ENCODE assay signal across 9 mouse cellular contexts in the genomic region with DNA sequence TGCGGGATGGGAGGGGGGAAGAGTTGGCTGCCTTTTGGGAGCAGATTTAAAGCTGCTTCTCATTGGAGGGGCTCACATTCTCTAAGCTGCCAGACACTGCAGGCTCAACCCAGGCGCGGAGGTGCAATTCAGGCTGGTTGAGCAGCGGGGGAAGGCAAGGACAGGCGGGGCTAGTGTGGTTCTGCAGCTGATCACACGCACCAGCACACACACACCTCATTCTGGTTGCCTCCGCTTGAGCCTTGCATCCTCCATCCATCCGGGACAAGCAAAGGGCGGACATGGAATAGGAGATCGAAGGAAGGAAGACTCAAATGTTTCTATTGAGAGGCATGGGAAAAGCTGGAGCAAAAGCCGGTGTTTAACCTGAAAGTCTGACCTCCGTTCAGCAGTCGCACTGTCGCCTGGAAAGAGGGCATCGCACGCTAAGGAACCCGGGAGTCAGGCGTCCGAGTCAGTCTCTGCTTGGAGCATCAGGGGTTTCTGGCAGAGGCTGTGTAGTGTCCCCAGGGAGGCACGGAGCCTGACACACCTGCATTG. TPM values are rescaled to one million over a fixed set of nuclear protein-coding genes. Genes with fewer than 3 reads are reported as not detected.
DNase-seq lines count a peak whose midpoint lies in the region; ATAC-seq lines count a peak whose summit lies in the region.
"Had no signal": no experiment of that assay in that cellular context is flagged by ENCODE, and none has a peak within 500 bp of the region (broad histone marks: within the 10 kb centered on the region; RNA-seq: fewer than 3 reads in every experiment).

A gene (plus strand): TSS at position 250 of the 540 bp plus-strand sequence.

- H3K36me3 ChIP-seq in forebrain, embryonic 15.5 days, result no peaks in the 10 kb centered on the region
- H3K36me3 ChIP-seq in hindbrain, embryonic 11.5 days (ENCODE audit: control insufficient read depth, insufficient read depth, low read length), result no peaks in the 10 kb centered on the region

- peak; percentile 40 for DNase-seq in testis, postnatal 10 days (ENCODE audit: low spot score)
- no peak for DNase-seq in testis, postnatal 14 days (ENCODE audit: low spot score)
- peak; percentile 56 for DNase-seq in hindbrain, embryonic 11.5 days (ENCODE audit: low spot score)
- peak; percentile 77 to 90 for DNase-seq in left cerebral cortex, postnatal 25 days (ENCODE audit: low spot score in 2 of 2)
- DNase-seq in retina, postnatal 1 day, result peak; percentile 72
- no peak for DNase-seq in kidney, postnatal 14 days

- H3K9ac ChIP-seq in forebrain, embryonic 15.5 days (replicated peaks), result peak within 1 kb of the TSS; percentile 67
- H3K9ac ChIP-seq in hindbrain, embryonic 11.5 days (ENCODE audit: low read depth, low read length), result peak within 1 kb of the TSS; percentile 50; the same call in 1 of the 2 replicates
- H3K9ac ChIP-seq: liver, embryonic 14.5 days had no signal

- peak; percentile 87 for ATAC-seq in forebrain, embryonic 15.5 days (replicated peaks)
- peak; percentile 66 for ATAC-seq in hindbrain, embryonic 11.5 days (ENCODE audit: low FRiP score)
- no peak for ATAC-seq in monocyte, adult 5-6 weeks (replicated peaks; ENCODE audit: insufficient number of reproducible peaks, low FRiP score, low TSS enrichment, poor library complexity, severe bottlenecking)

- H3K4me3 ChIP-seq in forebrain, embryonic 15.5 days, result peak within 1 kb of the TSS; percentile 53
- H3K4me3 ChIP-seq in hindbrain, embryonic 11.5 days (ENCODE audit: low read depth, low read length), result peak within 1 kb of the TSS; percentile 44

- no peaks in the 10 kb centered on the region for H3K27me3 ChIP-seq in forebrain, embryonic 15.5 days
- peaks cover 7% of the 10 kb centered on the region; the same call in 1 of the 2 replicates for H3K27me3 ChIP-seq in hindbrain, embryonic 11.5 days (ENCODE audit: control insufficient read depth, insufficient read depth, low read length)

- intact Hi-C loops in left cerebral cortex, postnatal 25 days (cut with DNase I), result loop anchor here (5.0 kb wide), 2 partner anchors 102 to 348 kb away; no protein-coding TSS in a partner anchor

- peak within 1 kb of the TSS; percentile 93 for H3K4me2 ChIP-seq in forebrain, embryonic 15.5 days (replicated peaks)
- H3K4me2 ChIP-seq in hindbrain, embryonic 11.5 days (replicated peaks; ENCODE audit: low read depth, low read length), result peak within 1 kb of the TSS; percentile 92

- no peaks in the 10 kb centered on the region for H3K9me3 ChIP-seq in forebrain, embryonic 15.5 days
- H3K9me3 ChIP-seq in hindbrain, embryonic 11.5 days (ENCODE audit: control insufficient read depth, low read length), result no peaks in the 10 kb centered on the region

- under 1% methylated on average over 20 of the region's 20 CpGs for WGBS in forebrain, embryonic 15.5 days
- WGBS in hindbrain, embryonic 11.5 days, result under 1% methylated on average over 20 of the region's 20 CpGs

- peaks cover 22% of the 10 kb centered on the region for H3K4me1 ChIP-seq in forebrain, embryonic 15.5 days
- H3K4me1 ChIP-seq in hindbrain, embryonic 11.5 days (replicated peaks; ENCODE audit: control insufficient read depth, insufficient read depth, low read length), result 0 out of 2 replicates have a peak, but pooled peaks cover 2% of the 10 kb centered on the region

- H3K27ac ChIP-seq in forebrain, embryonic 15.5 days (replicated peaks), result peak within 1 kb of the TSS; percentile 71
- no peak within 1 kb of the TSS for H3K27ac ChIP-seq in hindbrain, embryonic 11.5 days (ENCODE audit: low read depth, low read length)
- H3K27ac ChIP-seq: liver, embryonic 14.5 days had no signal

RNA-seq across cellular contexts. Expression of the gene that starts here (rescaled TPM):
- polyA plus RNA-seq in forebrain, embryonic 15.5 days (2015; fragmentation: Nextera tagmentation; extraction: Ambion mirVana), result 4.6 and 5.1 TPM in 2 replicates
- 0.37 and 1.5 TPM in 2 replicates for polyA plus RNA-seq in hindbrain, embryonic 11.5 days (2014; fragmentation: Nextera tagmentation; extraction: Ambion mirVana)
- 100 to 1,000 TPM in 1 of 2 experiments, 10 to 100 TPM in 1; 94.9 to 110 TPM for total RNA-seq in left cerebral cortex, postnatal 25 days (2021)
- not detected in 3 replicates for total RNA-seq in monocyte, adult 5-6 weeks (2017)

Comparison
In these comparisons a context has a peak if more than half of its experiments do, and no peak if none do; other contexts are left out.
1. RNA of the gene that starts here (total RNA-seq): 94.9 to 110 TPM in left cerebral cortex, postnatal 25 days; not detected in monocyte, adult 5-6 weeks; every median in the first group is over 10 times any median in the second.
2. DNase-seq: peak in testis, postnatal 10 days (single experiment), hindbrain, embryonic 11.5 days (single experiment), left cerebral cortex, postnatal 25 days (2 of 2) and retina, postnatal 1 day (single experiment); none in testis, postnatal 14 days (single experiment) and kidney, postnatal 14 days (single experiment).